Mouse (Mus musculus): Measurements from ENCODE around the gene Wnt4.

The Wnt4 gene

GRCm38 (mm10) chr4:137277166-137277513 is at the start of gene Wnt4:
Wnt4 (plus strand) TSS chr4:137277489.
- no peak for DNase-seq (ENCODE audit: low read depth, low spot score)

- no peak for DNase-seq (ENCODE audit: low read depth, low spot score)
These were observed 48.6 kb upstream of the Wnt4 start for GRCm38 (mm10) chr4:137228566-137229115.

- DNase-seq (ENCODE audit: low read depth, low spot score): peak; percentile 81
These were observed 45.5 kb upstream of the Wnt4 start for GRCm38 (mm10) chr4:137231494-137232470.

GRCm38 (mm10) chr4:137233632-137234031 is 43.7 kb upstream of the Wnt4 start:
- DNase-seq (ENCODE audit: low read depth, low spot score): no peak

GRCm38 (mm10) chr4:137234444-137234843 is 42.8 kb upstream of the Wnt4 start:
- DNase-seq (ENCODE audit: low read depth, low spot score): peak; percentile 78

- DNase-seq (ENCODE audit: low read depth, low spot score): no peak
These were observed 41.9 kb upstream of the Wnt4 start for GRCm38 (mm10) chr4:137235368-137235767.

GRCm38 (mm10) chr4:137244883-137245282 is 32.4 kb upstream of the Wnt4 start:
- DNase-seq (ENCODE audit: low read depth, low spot score): no peak

- DNase-seq (ENCODE audit: low read depth, low spot score): no peak
These were observed 27.0 kb upstream of the Wnt4 start for GRCm38 (mm10) chr4:137250333-137250732.

GRCm38 (mm10) chr4:137250849-137251248 is 26.4 kb upstream of the Wnt4 start:
- peak; percentile 7 for DNase-seq (ENCODE audit: low read depth, low spot score)

- no peak for DNase-seq (ENCODE audit: low read depth, low spot score)
These were observed 23.7 kb upstream of the Wnt4 start for GRCm38 (mm10) chr4:137253601-137254000.

- DNase-seq (ENCODE audit: low read depth, low spot score): no peak
These were observed 22.9 kb upstream of the Wnt4 start for GRCm38 (mm10) chr4:137254206-137254976.

- DNase-seq (ENCODE audit: low read depth, low spot score): peak; percentile 34
These were observed 21.7 kb upstream of the Wnt4 start for GRCm38 (mm10) chr4:137255568-137255967.

- DNase-seq (ENCODE audit: low read depth, low spot score): no peak
These were observed 15.5 kb upstream of the Wnt4 start for GRCm38 (mm10) chr4:137261826-137262225.

- no peak for DNase-seq (ENCODE audit: low read depth, low spot score)
These were observed 13.2 kb upstream of the Wnt4 start for GRCm38 (mm10) chr4:137264066-137264465.

- DNase-seq (ENCODE audit: low read depth, low spot score): no peak
These were observed 12.2 kb upstream of the Wnt4 start for GRCm38 (mm10) chr4:137265116-137265515.

- no peak for DNase-seq (ENCODE audit: low read depth, low spot score)
These were observed 8.7 kb upstream of the Wnt4 start for GRCm38 (mm10) chr4:137268541-137268940.

GRCm38 (mm10) chr4:137271856-137272255 is 5.4 kb upstream of the Wnt4 start:
- DNase-seq (ENCODE audit: low read depth, low spot score): no peak

GRCm38 (mm10) chr4:137274304-137274703 is 3.0 kb upstream of the Wnt4 start:
- no peak for DNase-seq (ENCODE audit: low read depth, low spot score)

GRCm38 (mm10) chr4:137276443-137277165 is 685 bp upstream of the Wnt4 start:
- DNase-seq (ENCODE audit: low read depth, low spot score): no peak

- no peak for DNase-seq (ENCODE audit: low read depth, low spot score)
These were observed 383 bp downstream of the Wnt4 start for GRCm38 (mm10) chr4:137277600-137278143.

Data from 3T3-L1 (cell line).